Mouse (Mus musculus) lung, adult 2 months (tissue): ENCODE data around the gene Thada.

Experiments used
- CTCF ChIP-seq: fragments of 200-500 bp; IDR thresholded peaks from 2 replicates; pipeline ENCODE4 v1.5.1; 2011; ENCODE audit warnings: mild to moderate bottlenecking, low read length, control low read depth; ENCODE audit not compliant: insufficient read depth
- POLR2A ChIP-seq: fragments of 200-500 bp; IDR thresholded peaks from 2 replicates; pipeline ENCODE4 v1.6.1; 2011; ENCODE audit warnings: low read depth, mild to moderate bottlenecking, control low read depth, low read length, borderline replicate concordance; ENCODE audit errors: extremely low read depth

GRCm38 (mm10) chr17:84152206-84152975 lies 313.6 kb downstream of the Thada start:
- no peak for TF ChIP-seq POLR2A
- TF ChIP-seq CTCF: no peak
